Mouse (Mus musculus) retina, postnatal 1 day (tissue): ENCODE measurements around the gene Tcp10b.
"Not testable (repeated sequence)": the region's sequence is repeated elsewhere in the genome, so short reads cannot be mapped to it uniquely, and the experiment has no call there.

Source experiments
- DNase-seq: peaks from one replicate; pipeline ENCODE4 v3.0.0-alpha.2; 2012

Gene Tcp10b

GRCm38 (mm10) chr17:13060804-13061203, at the start of gene Tcp10b:
TSS of gene Tcp10b (plus strand) at chr17:13061104.
- DNase-seq, result not testable (repeated sequence)

- DNase-seq, result no peak
These were observed 47.6 kb upstream of the Tcp10b start for GRCm38 (mm10) chr17:13013316-13013715.

- DNase-seq, result not testable (repeated sequence)
These were observed 24.2 kb upstream of the Tcp10b start for GRCm38 (mm10) chr17:13036627-13037192.

GRCm38 (mm10) chr17:13043846-13044673, 16.8 kb upstream of the Tcp10b start:
- DNase-seq, result peak; percentile 76

- not testable (repeated sequence) for DNase-seq
These were observed 8.6 kb upstream of the Tcp10b start, which contains the start of gene Gpr31b for GRCm38 (mm10) chr17:13052124-13052813. TSS of gene Gpr31b (minus strand) at chr17:13052296.

- not testable (repeated sequence) for DNase-seq
These were observed 2.0 kb downstream of the Tcp10b start for GRCm38 (mm10) chr17:13062882-13063281.

- not testable (repeated sequence) for DNase-seq
These were observed 7.0 kb downstream of the Tcp10b start for GRCm38 (mm10) chr17:13067864-13068385.

GRCm38 (mm10) chr17:13069227-13069626, 8.3 kb downstream of the Tcp10b start:
- not testable (repeated sequence) for DNase-seq

- DNase-seq, result not testable (repeated sequence)
These were observed 30.6 kb downstream of the Tcp10b start for GRCm38 (mm10) chr17:13091510-13091909.

- DNase-seq, result peak; percentile 1
These were observed 31.3 kb downstream of the Tcp10b start for GRCm38 (mm10) chr17:13092100-13092764.

- DNase-seq, result not testable (repeated sequence)
These were observed 32.1 kb downstream of the Tcp10b start for GRCm38 (mm10) chr17:13092960-13093359.

GRCm38 (mm10) chr17:13106563-13106962, 45.7 kb downstream of the Tcp10b start:
- DNase-seq, result not testable (repeated sequence)

- not testable (repeated sequence) for DNase-seq
These were observed 51.8 kb downstream of the Tcp10b start for GRCm38 (mm10) chr17:13112504-13113291.

GRCm38 (mm10) chr17:13123308-13124038, 62.6 kb downstream of the Tcp10b start:
- DNase-seq, result not testable (repeated sequence)

GRCm38 (mm10) chr17:13124241-13124640, 63.3 kb downstream of the Tcp10b start:
- not testable (repeated sequence) for DNase-seq

GRCm38 (mm10) chr17:13129324-13129723, 68.4 kb downstream of the Tcp10b start:
- DNase-seq, result not testable (repeated sequence)

- not testable (repeated sequence) for DNase-seq
These were observed 69.0 kb downstream of the Tcp10b start for GRCm38 (mm10) chr17:13129737-13130465.

- DNase-seq, result not testable (repeated sequence)
These were observed 70.8 kb downstream of the Tcp10b start, which contains the start of gene Unc93a for GRCm38 (mm10) chr17:13131710-13132109. TSS of gene Unc93a (minus strand) at chr17:13131810.
